Mouse (Mus musculus): ENCODE data around the gene Flnb.

GRCm38 (mm10) chr14:7861275-7861674 lies 43.5 kb downstream of the Flnb start:
- TF ChIP-seq CTCF (IDR thresholded peaks at IDR 0.05; ENCODE audit: borderline replicate concordance, extremely low read depth, insufficient read depth, insufficient read length) = no peak
- no peak for TF ChIP-seq POLR2A (IDR thresholded peaks at IDR 0.05; ENCODE audit: borderline replicate concordance, extremely low read depth, insufficient read depth, insufficient read length, poor library complexity, severe bottlenecking)
